Mouse (Mus musculus): ENCODE measurements around the gene Oprd1. TPM values are rescaled to one million over a fixed set of nuclear protein-coding genes. Genes with fewer than 3 reads are reported as not detected.

Gene Oprd1
- polyA plus RNA-seq, 1 experiment from 2014 or later: not detected

GRCm38 (mm10) chr4:132169761-132170160, 25.5 kb upstream of the Oprd1 start:
- ATAC-seq (replicated peaks; ENCODE audit: low FRiP score): no peak
- WGBS: 90% methylated on average over 5 of the region's 5 CpGs

GRCm38 (mm10) chr4:132169271-132169670, 25.0 kb upstream of the Oprd1 start:
- DNase-seq (ENCODE audit: low spot score) (no peak), ATAC-seq (replicated peaks; ENCODE audit: low FRiP score) (no peak)
- no peaks in the 10 kb centered on the region for H3K27me3 ChIP-seq (ENCODE audit: control insufficient read depth, insufficient read depth, low read length)
- H3K4me3 ChIP-seq (ENCODE audit: low read depth, low read length): no peak overlapping the region
- H3K4me1 ChIP-seq (replicated peaks; ENCODE audit: control insufficient read depth, insufficient read depth, low read length): no peaks in the 10 kb centered on the region
- no peaks in the 10 kb centered on the region for H3K9me3 ChIP-seq (ENCODE audit: control insufficient read depth, low read length)
- WGBS: 93% methylated on average over 3 of the region's 3 CpGs
- H3K4me2 ChIP-seq (ENCODE audit: low read depth, low read length, severe bottlenecking): no peak overlapping the region
- H3K27ac ChIP-seq (ENCODE audit: low read depth, low read length): no peak overlapping the region
- no peaks in the 10 kb centered on the region for H3K36me3 ChIP-seq (ENCODE audit: control insufficient read depth, insufficient read depth, low read length)
- no peak overlapping the region for H3K9ac ChIP-seq (ENCODE audit: low read length)

More at GRCm38 (mm10) chr4:132169761-132170160, 25.5 kb upstream of the Oprd1 start:
- Histone ChIP-seq H3K4me3 (ENCODE audit: low read depth, low read length) (no peak overlapping the region), H3K9ac (ENCODE audit: low read length) (no peak overlapping the region), H3K27me3 (ENCODE audit: control insufficient read depth, insufficient read depth, low read length) (no peaks in the 10 kb centered on the region), H3K36me3 (ENCODE audit: control insufficient read depth, insufficient read depth, low read length) (no peaks in the 10 kb centered on the region), H3K9me3 (ENCODE audit: control insufficient read depth, low read length) (no peaks in the 10 kb centered on the region), H3K27ac (ENCODE audit: low read depth, low read length) (no peak overlapping the region), H3K4me1 (replicated peaks; ENCODE audit: control insufficient read depth, insufficient read depth, low read length) (no peaks in the 10 kb centered on the region), H3K4me2 (ENCODE audit: low read depth, low read length, severe bottlenecking) (no peak overlapping the region)
- DNase-seq (ENCODE audit: low spot score): no peak

GRCm38 (mm10) chr4:132167436-132167835, 23.1 kb upstream of the Oprd1 start:
- no peaks in the 10 kb centered on the region for H3K36me3 ChIP-seq (ENCODE audit: control insufficient read depth, insufficient read depth, low read length)
- H3K4me2 ChIP-seq (ENCODE audit: low read depth, low read length, severe bottlenecking): no peak overlapping the region
- no peak overlapping the region for H3K27ac ChIP-seq (ENCODE audit: low read depth, low read length)
- 93% methylated on average over 3 of the region's 3 CpGs for WGBS
- DNase-seq (ENCODE audit: low spot score) (no peak), ATAC-seq (replicated peaks; ENCODE audit: low FRiP score) (no peak)
- H3K4me3 ChIP-seq (ENCODE audit: low read depth, low read length): no peak overlapping the region
- H3K27me3 ChIP-seq (ENCODE audit: control insufficient read depth, insufficient read depth, low read length): no peaks in the 10 kb centered on the region
- no peaks in the 10 kb centered on the region for H3K9me3 ChIP-seq (ENCODE audit: control insufficient read depth, low read length)
- H3K9ac ChIP-seq (ENCODE audit: low read length): no peak overlapping the region
- no peaks in the 10 kb centered on the region for H3K4me1 ChIP-seq (replicated peaks; ENCODE audit: control insufficient read depth, insufficient read depth, low read length)

- Histone ChIP-seq H3K4me2 (ENCODE audit: low read depth, low read length, severe bottlenecking) (no peak overlapping the region), H3K27me3 (ENCODE audit: control insufficient read depth, insufficient read depth, low read length) (no peaks in the 10 kb centered on the region), H3K36me3 (ENCODE audit: control insufficient read depth, insufficient read depth, low read length) (no peaks in the 10 kb centered on the region), H3K4me1 (replicated peaks; ENCODE audit: control insufficient read depth, insufficient read depth, low read length) (no peaks in the 10 kb centered on the region), H3K27ac (ENCODE audit: low read depth, low read length) (no peak overlapping the region), H3K9me3 (ENCODE audit: control insufficient read depth, low read length) (no peaks in the 10 kb centered on the region), H3K9ac (ENCODE audit: low read length) (no peak overlapping the region), H3K4me3 (ENCODE audit: low read depth, low read length) (no peak overlapping the region)
- DNase-seq (ENCODE audit: low spot score) (no peak), ATAC-seq (replicated peaks; ENCODE audit: low FRiP score) (no peak)
- 64% methylated on average over 16 of the region's 16 CpGs for WGBS
Observed at GRCm38 (mm10) chr4:132166350-132167290, 22.3 kb upstream of the Oprd1 start.

- H3K27ac ChIP-seq (ENCODE audit: low read depth, low read length): no peak overlapping the region
- H3K4me3 ChIP-seq (ENCODE audit: low read depth, low read length): no peak overlapping the region
- 71% methylated on average over 14 of the region's 14 CpGs for WGBS
- DNase-seq (ENCODE audit: low spot score): no peak
- no peaks in the 10 kb centered on the region for H3K27me3 ChIP-seq (ENCODE audit: control insufficient read depth, insufficient read depth, low read length)
- H3K4me2 ChIP-seq (ENCODE audit: low read depth, low read length, severe bottlenecking): no peak overlapping the region
- H3K9me3 ChIP-seq (ENCODE audit: control insufficient read depth, low read length): no peaks in the 10 kb centered on the region
- no peaks in the 10 kb centered on the region for H3K4me1 ChIP-seq (replicated peaks; ENCODE audit: control insufficient read depth, insufficient read depth, low read length)
- no peaks in the 10 kb centered on the region for H3K36me3 ChIP-seq (ENCODE audit: control insufficient read depth, insufficient read depth, low read length)
- ATAC-seq (replicated peaks; ENCODE audit: low FRiP score): no peak
- no peak overlapping the region for H3K9ac ChIP-seq (ENCODE audit: low read length)
Observed at GRCm38 (mm10) chr4:132165691-132166090, 21.4 kb upstream of the Oprd1 start.

GRCm38 (mm10) chr4:132156941-132157622, 12.8 kb upstream of the Oprd1 start:
- Histone ChIP-seq H3K4me2 (ENCODE audit: low read depth, low read length, severe bottlenecking) (no peak overlapping the region), H3K36me3 (ENCODE audit: control insufficient read depth, insufficient read depth, low read length) (no peaks in the 10 kb centered on the region), H3K27me3 (ENCODE audit: control insufficient read depth, insufficient read depth, low read length) (no peaks in the 10 kb centered on the region), H3K9ac (ENCODE audit: low read length) (no peak overlapping the region), H3K4me3 (ENCODE audit: low read depth, low read length) (no peak overlapping the region), H3K27ac (ENCODE audit: low read depth, low read length) (no peak overlapping the region), H3K9me3 (ENCODE audit: control insufficient read depth, low read length) (no peaks in the 10 kb centered on the region), H3K4me1 (replicated peaks; ENCODE audit: control insufficient read depth, insufficient read depth, low read length) (no peaks in the 10 kb centered on the region)
- ATAC-seq (replicated peaks; ENCODE audit: low FRiP score): no peak
- DNase-seq (ENCODE audit: low spot score): no peak
- 65% methylated on average over 12 of the region's 12 CpGs for WGBS

- Histone ChIP-seq H3K27ac (ENCODE audit: low read depth, low read length) (no peak overlapping the region), H3K4me2 (ENCODE audit: low read depth, low read length, severe bottlenecking) (no peak overlapping the region), H3K9me3 (ENCODE audit: control insufficient read depth, low read length) (no peaks in the 10 kb centered on the region), H3K27me3 (ENCODE audit: control insufficient read depth, insufficient read depth, low read length) (no peaks in the 10 kb centered on the region), H3K4me3 (ENCODE audit: low read depth, low read length) (no peak overlapping the region), H3K9ac (ENCODE audit: low read length) (no peak overlapping the region), H3K4me1 (replicated peaks; ENCODE audit: control insufficient read depth, insufficient read depth, low read length) (no peaks in the 10 kb centered on the region), H3K36me3 (ENCODE audit: control insufficient read depth, insufficient read depth, low read length) (no peaks in the 10 kb centered on the region)
- ATAC-seq (replicated peaks; ENCODE audit: low FRiP score) (no peak), DNase-seq (ENCODE audit: low spot score) (peak; percentile 49)
- WGBS: 6% methylated on average over 6 of the region's 6 CpGs
Observed at GRCm38 (mm10) chr4:132154877-132155670, 10.8 kb upstream of the Oprd1 start.

- Histone ChIP-seq H3K27me3 (ENCODE audit: control insufficient read depth, insufficient read depth, low read length) (no peaks in the 10 kb centered on the region), H3K4me1 (replicated peaks; ENCODE audit: control insufficient read depth, insufficient read depth, low read length) (no peaks in the 10 kb centered on the region), H3K36me3 (ENCODE audit: control insufficient read depth, insufficient read depth, low read length) (no peaks in the 10 kb centered on the region), H3K9me3 (ENCODE audit: control insufficient read depth, low read length) (no peaks in the 10 kb centered on the region), H3K27ac (ENCODE audit: low read depth, low read length) (no peak overlapping the region), H3K4me2 (ENCODE audit: low read depth, low read length, severe bottlenecking) (no peak overlapping the region), H3K9ac (ENCODE audit: low read length) (no peak overlapping the region), H3K4me3 (ENCODE audit: low read depth, low read length) (no peak overlapping the region)
- DNase-seq (ENCODE audit: low spot score) (peak; percentile 20), ATAC-seq (replicated peaks; ENCODE audit: low FRiP score) (no peak)
- WGBS: 81% methylated on average over 1 of the region's 1 CpGs
Observed at GRCm38 (mm10) chr4:132151673-132152072, 7.4 kb upstream of the Oprd1 start.

Data from forebrain, embryonic 11.5 days (tissue).